Mouse (Mus musculus) G1E (cell line): ENCODE measurements at regions not wholly inside any gene's neighbourhood (a gene's known extent, or its start where the extent isn't known, plus 50 kb on each side); places are given as distances from the start of the nearest gene placed in this dataset.

ENCODE experiments used
- CTCF ChIP-seq: IDR thresholded peaks from 2 replicates; pipeline ENCODE4 v1.5.1; 2012; ENCODE audit warnings: low read depth, low read length, inconsistent platforms, mixed read lengths
- GATA1 ChIP-seq: IDR thresholded peaks from 2 replicates; pipeline ENCODE4 v1.6.1; 2012; ENCODE audit warnings: borderline replicate concordance, low read length, inconsistent platforms, mixed read lengths
- GATA2 ChIP-seq: IDR thresholded peaks from 2 replicates; pipeline ENCODE4 v1.6.1; 2012; ENCODE audit warnings: low read depth, low read length, inconsistent platforms, borderline replicate concordance
- POLR2AphosphoS5 ChIP-seq: IDR thresholded peaks from 2 replicates; pipeline ENCODE4 v1.6.1; 2012; ENCODE audit warnings: low read depth, low read length, inconsistent platforms; ENCODE audit not compliant: insufficient replicate concordance
- TAL1 ChIP-seq: conservative IDR thresholded peaks from 2 replicates; pipeline ENCODE4 v1.6.1; 2012; ENCODE audit warnings: low read depth, low read length, inconsistent platforms, mixed read lengths

GRCm38 (mm10) chr4:140366975-140367680 lies 120.5 kb upstream of the Igsf21 start:
- TF ChIP-seq CTCF (no peak), TAL1 (no peak), GATA1 (no peak), GATA2 (no peak), POLR2AphosphoS5 (no peak)
